Mouse (Mus musculus) heart, adult 2 months (tissue): ENCODE results near the gene Npy5r.

Source experiments
- CTCF ChIP-seq: fragments of 200-600 bp; IDR thresholded peaks from 2 replicates; pipeline ENCODE4 v1.8.1; 2022; ENCODE audit warnings: antibody characterized with exemption, mild to moderate bottlenecking, moderate library complexity
- EP300 ChIP-seq: fragments of 200-500 bp; IDR thresholded peaks from 2 replicates; pipeline ENCODE4 v1.6.1; 2011; ENCODE audit warnings: low read depth, low read length, control low read depth; ENCODE audit not compliant: insufficient read depth

GRCm38 (mm10) chr8:66698011-66698410 lies 10.1 kb upstream of the Npy5r start:
- TF ChIP-seq EP300 (no peak), CTCF (no peak)
